Mouse (Mus musculus) common myeloid progenitor, adult 5-6 weeks (primary cell): Measurements from ENCODE around the gene Vegfa. TPM values are rescaled to one million over a fixed set of nuclear protein-coding genes. Genes with fewer than 3 reads are reported as not detected.

Experiments used
- total RNA-seq: library from RNA; stranded (forward); fragments of 200-1000, 187-1606 nt; gene quantifications from 2 replicates; pipeline ENCODE4 v1.2.3, GENCODE M21; 2017

The Vegfa gene
- total RNA-seq, 1 experiment from 2014 or later = 17.9 TPM

Other genes starting within 250 kb of the Vegfa start
- gene Mrps18a, start 78.6 kb upstream of the Vegfa start, total RNA-seq = 41.5 and 50.5 TPM in 2 replicates
- gene Rsph9, start 111.8 kb upstream of the Vegfa start, total RNA-seq = 1.3 TPM in 1 of 2 replicates, not detected in the other
- 3.8 and 12.1 TPM in 2 replicates for gene Mad2l1bp, start 121.2 kb upstream of the Vegfa start, total RNA-seq
- 26.1 and 31.0 TPM in 2 replicates for gene Gtpbp2, start 128.7 kb upstream of the Vegfa start, total RNA-seq
- 19.1 and 27.4 TPM in 2 replicates for gene Polh, start 170.3 kb upstream of the Vegfa start, total RNA-seq
- 60.6 and 67.8 TPM in 2 replicates for gene Xpo5, start 170.4 kb upstream of the Vegfa start, total RNA-seq
- gene Polr1c, start 215.7 kb upstream of the Vegfa start, total RNA-seq = 50.0 and 55.6 TPM in 2 replicates
- gene Yipf3, start 215.7 kb upstream of the Vegfa start, total RNA-seq = 26.5 and 32.6 TPM in 2 replicates
- gene Lrrc73, start 221.2 kb upstream of the Vegfa start, total RNA-seq = not detected in 2 replicates